Mouse (Mus musculus): Measurements from ENCODE around the gene Dirc2. TPM values are rescaled to one million over a fixed set of nuclear protein-coding genes. Genes with fewer than 3 reads are reported as not detected.
A peak's percentile ranks its signal among the peaks of the same experiment; 100 is the strongest.

Dirc2 gene
- 10 to 100 TPM; 89.2 to 93.1 TPM for total RNA-seq (2021)
- long read RNA-seq, full-length matches to known transcripts, result 107 of 138 reads
- long read RNA-seq, partial matches to known transcripts, result 4 of 138 reads
- long read RNA-seq, other reads (novel, unspliced or antisense), result 27 of 138 reads

DNA sequence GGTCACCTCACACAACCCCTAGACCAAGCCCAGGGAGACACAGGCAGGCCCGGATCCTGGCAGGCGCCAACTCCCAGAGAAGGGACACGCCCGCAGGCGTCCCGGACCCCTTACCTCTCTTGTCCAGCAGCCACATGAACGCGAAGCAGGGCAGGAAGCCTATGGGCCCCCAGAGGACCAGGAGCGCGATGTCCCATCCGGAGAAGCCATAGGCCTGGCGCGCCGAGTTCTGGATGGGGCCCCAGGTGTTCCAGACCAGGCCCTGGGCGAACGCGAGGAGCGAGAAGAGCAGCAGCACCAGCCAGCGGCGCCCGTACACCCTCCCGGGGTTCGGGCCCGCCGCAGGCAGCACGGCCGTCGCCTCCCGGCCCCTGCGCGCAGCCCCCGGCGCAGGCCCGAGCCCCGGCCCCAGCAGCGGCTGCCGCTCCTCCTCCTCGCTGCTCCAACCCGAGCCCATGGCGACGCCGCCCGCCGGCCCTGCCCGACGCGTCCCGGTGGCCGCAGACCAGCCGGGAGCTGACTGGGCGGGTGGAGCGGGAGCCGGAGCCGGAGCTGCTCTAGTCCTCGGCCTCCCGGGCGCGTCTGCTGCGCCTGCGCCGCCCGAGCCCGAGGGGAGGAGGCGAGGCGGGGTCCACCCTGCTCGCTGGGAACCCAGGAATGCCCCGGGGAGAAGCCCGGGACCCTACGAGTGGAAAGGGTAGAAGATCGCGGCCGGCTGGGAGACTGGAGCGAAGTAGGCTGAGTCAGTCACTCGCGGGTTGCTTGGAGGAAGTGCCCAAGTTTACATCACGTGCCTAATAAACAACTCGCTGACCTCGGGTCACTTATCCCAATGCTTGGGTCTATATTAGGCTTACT lies at the start of gene Dirc2:
TSS of gene Dirc2 (minus strand) at position 572 of the 858 bp plus-strand sequence.
- peak; percentile 70 to 84 for DNase-seq (ENCODE audit: low spot score in 2 of 2)

DNA sequence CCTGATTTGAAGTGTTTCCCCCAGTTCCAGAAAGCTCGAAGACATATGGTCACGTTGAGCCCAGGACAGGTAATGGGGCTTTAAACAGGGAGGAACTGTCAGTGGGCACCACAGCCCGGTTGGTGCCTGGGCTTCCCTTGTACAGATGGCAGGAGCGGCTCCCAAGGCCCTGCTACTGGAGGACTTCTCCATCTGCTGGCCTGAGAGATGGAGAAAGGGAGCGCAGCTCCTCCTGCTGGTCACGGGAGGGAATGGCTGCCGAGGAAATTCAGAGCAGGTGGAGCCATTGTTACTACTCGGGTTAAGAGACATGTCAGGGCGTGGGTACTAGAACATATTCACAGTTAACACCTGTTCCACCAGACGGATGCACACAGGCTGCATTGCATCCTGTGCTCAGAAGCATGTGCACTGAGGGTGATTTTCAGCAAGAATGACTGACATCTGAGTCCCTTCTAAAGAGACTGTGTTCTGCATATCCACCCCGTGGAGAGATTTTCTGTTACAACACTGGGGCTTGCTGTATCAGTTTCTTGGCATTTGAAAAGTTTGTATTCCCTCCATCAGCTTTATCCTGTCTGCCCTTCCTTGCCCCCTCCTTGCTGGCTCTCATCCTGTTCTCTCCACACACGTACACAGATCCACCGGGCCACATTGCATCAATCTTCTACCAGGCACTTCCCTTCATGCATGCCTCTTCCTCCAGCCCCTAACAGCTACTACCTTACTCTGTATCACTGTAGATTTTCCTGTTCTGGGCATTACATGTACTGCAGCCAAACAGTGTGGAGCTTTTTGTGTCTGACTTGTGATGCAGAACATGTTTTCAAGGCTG lies 48.3 kb upstream of the Dirc2 start:
- peak; percentile 88 to 92 for DNase-seq (ENCODE audit: low spot score in 2 of 2)

GRCm38 (mm10) chr16:35813119-35813518 lies 44.0 kb upstream of the Dirc2 start:
- no peak for DNase-seq (ENCODE audit: low spot score in 2 of 2)

- DNase-seq (ENCODE audit: low spot score in 2 of 2), result no peak
Observed at GRCm38 (mm10) chr16:35808838-35809237, 39.7 kb upstream of the Dirc2 start.

- DNase-seq (ENCODE audit: low spot score in 2 of 2), result no peak
Observed at GRCm38 (mm10) chr16:35807663-35807992, 38.5 kb upstream of the Dirc2 start.

DNA sequence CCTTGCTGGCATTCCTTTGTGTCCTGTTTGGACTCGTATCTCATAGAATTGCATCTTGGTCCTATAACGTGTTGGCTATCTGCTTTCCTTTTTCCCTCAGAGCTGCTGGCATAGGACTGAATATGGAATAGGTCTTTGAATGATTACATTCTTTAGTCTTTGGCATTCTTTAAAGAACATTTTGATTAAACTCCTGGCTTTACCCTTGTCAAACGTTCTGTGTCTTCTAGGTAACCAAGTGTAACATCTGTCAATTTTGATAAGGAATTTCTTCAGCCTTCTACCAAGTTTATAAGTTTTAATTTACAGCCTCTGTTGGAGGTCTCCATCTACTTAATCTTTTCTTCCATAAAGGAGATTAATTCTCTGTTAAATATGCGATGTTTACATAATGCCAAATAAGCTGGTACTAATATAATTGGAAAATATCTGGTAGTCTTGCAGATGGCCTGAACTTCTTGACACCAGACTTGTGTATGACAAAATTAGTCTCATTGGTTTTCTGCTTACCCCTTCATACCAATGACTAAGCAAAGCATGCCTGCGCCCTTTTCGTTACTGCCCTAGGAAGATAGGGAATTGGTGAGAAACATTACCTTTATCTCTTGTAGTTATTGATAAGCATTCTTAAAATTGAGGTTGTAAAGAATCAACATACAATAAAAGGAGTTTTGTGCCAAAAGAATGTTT lies 38.0 kb upstream of the Dirc2 start:
- no peak for DNase-seq (ENCODE audit: low spot score in 2 of 2)

GRCm38 (mm10) chr16:35803723-35804122 lies 34.6 kb upstream of the Dirc2 start:
- no peak for DNase-seq (ENCODE audit: low spot score in 2 of 2)

DNA sequence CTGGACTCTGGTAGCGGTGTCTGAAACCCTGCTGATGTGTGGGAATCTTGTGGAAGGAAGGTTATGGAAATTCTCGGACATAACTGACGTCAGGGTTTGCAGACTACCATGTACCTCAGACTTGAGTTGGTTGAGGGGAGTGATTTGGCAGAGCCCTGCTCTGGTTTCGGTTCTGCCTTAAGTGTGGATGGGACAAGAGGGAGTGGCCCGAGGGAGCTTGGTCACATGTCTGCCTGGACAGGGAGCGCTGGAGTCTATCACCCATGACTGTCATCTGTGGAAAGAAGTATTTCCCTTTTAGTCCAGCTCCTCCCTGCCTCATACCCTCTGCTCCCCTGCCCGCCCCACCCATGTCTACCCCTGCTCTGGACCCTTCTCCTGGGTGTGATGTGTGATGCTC lies 33.0 kb upstream of the Dirc2 start:
- no peak for DNase-seq (ENCODE audit: low spot score in 2 of 2)

DNA sequence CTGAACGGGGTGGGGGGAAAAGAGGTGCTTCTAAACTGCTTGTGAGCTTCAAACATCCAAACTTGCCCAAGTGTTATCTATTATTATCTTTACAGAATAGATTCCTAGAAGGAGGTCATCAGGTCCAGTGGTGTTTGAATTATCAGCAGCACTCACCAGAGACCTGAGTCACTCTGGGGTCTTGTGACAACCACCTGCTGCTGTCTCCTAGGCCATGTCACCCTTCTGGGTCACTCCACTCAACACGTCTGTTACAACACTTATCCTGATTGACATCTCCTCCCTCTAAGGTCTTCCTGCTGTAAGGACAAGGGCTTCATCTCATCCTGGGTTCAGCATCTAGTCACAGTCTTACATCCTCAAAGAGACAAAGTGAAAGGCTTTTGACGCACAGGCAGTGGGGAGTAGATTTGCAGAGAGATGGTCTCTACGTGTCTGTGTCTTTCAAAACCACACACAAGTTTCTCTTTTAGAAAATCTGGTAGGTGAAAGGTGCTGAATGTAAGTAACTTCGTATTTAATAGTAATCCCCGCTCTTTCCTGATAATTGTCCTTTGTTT lies 22.9 kb upstream of the Dirc2 start:
- no peak for DNase-seq (ENCODE audit: low spot score in 2 of 2)

DNA sequence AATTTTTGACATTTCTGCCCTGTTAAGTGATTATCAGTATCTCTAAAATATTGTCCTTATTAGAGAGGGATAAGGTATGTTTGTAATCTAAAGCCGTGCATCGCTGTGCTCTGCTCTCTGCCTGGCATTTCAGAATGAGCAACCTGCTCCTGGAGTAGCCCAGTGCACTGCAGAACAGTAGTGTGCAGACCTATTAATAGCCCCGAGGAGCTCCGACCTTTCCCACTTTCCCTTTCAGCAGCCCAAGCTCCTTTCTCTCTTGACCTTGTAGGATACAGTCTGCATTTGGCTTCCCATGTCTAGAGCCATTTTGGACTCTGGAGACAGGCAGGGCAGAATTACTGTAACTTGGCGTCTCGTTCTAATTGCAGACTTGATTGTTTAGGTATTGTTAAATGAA lies 19.2 kb upstream of the Dirc2 start:
- no peak for DNase-seq (ENCODE audit: low spot score in 2 of 2)

DNA sequence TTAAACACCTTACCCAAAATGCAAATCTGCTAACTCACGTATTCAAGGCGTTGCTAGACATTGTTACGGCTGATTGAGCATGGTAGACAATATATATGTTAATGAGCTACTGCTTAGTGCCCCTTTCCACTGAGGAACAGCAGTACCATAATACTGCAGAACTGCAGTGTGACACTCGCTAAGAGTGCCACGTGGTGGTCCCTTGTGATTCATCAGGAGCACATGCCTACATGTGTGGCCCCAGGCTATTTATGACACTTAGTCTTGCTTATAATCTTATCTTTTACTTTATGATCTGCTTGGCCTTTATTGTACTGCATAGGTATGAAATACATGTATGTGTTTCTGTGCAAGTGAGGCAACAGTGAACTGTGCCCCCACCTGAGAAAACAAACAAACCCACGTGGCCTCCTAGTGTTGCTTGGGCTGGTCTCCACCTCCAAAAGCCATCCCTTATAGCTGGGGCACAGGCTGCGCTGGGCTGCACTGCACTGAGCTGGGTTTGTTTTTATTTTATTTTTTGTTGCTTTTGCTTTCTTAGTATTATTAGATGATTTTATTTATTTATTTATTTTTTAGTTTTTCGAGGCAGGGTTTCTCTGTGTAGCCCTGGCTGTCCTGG lies 18.5 kb upstream of the Dirc2 start:
- no peak for DNase-seq (ENCODE audit: low spot score in 2 of 2)

DNA sequence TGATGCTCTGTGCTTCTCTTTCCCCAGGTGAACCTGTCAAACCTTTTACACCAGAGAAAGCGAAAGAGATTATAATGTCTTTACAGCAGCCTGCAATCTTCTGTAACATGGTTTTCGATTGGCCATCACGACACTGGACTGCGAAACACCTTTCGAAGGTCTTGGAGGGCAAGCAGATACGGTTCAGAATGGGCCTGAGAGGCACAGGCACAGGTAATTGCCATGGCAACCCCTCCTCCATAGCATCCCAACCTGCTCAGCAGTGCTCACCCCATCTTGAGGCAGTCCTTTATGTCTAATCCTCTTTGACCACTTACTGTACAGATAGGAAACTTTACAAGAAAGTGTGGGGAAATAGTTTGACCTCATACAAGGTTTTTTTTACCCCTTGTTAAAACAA lies 18.0 kb upstream of the Dirc2 start:
- DNase-seq (ENCODE audit: low spot score in 2 of 2), result no peak

- DNase-seq (ENCODE audit: low spot score in 2 of 2), result no peak
Observed at GRCm38 (mm10) chr16:35784134-35784725, 15.1 kb upstream of the Dirc2 start.

- DNase-seq (ENCODE audit: low spot score in 2 of 2), result no peak
Observed at GRCm38 (mm10) chr16:35783207-35783573, 14.0 kb upstream of the Dirc2 start.

GRCm38 (mm10) chr16:35782451-35783206 lies 13.5 kb upstream of the Dirc2 start:
- no peak for DNase-seq (ENCODE audit: low spot score in 2 of 2)

DNA sequence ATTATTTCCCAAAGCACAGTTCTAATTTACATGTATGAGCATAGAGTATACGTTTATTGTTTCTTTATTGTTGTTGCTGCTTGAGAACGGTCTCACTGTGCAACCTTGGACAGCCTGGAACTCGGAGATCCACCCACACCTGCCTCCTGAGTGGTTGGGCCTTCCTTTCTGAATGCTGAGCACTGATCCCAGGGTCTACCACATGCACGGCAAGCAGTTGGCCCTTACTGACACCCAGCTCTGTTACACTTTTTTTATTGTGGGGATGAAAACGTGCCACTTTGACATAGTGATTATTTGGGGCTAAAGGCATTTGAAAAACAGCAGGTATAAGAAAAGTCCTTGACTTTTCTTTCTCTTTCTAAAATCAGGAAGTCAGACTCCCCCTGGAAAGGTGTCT lies 12.5 kb upstream of the Dirc2 start:
- DNase-seq (ENCODE audit: low spot score in 2 of 2), result no peak

- no peak for DNase-seq (ENCODE audit: low spot score in 2 of 2)
Observed at GRCm38 (mm10) chr16:35781096-35781495, 11.9 kb upstream of the Dirc2 start.

DNA sequence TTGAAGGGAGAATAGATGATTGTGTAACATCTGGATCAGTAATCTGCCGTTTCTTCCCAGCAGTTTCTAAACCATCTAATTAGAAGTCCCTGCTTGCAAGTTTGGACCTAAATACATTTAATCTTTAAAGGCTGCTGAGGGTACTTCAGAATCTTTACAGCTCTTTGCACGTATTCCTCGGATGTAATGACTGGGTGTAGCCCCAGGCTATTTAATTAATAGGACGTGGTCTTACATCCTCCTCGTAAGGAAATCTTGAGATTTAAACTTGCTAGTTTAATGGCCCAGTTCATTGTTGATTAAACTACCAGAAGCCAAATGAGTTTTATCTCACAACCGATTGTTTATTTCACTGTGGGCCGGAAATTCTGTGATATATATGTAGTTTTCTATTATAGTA lies 10.5 kb upstream of the Dirc2 start:
- no peak for DNase-seq (ENCODE audit: low spot score in 2 of 2)

DNA sequence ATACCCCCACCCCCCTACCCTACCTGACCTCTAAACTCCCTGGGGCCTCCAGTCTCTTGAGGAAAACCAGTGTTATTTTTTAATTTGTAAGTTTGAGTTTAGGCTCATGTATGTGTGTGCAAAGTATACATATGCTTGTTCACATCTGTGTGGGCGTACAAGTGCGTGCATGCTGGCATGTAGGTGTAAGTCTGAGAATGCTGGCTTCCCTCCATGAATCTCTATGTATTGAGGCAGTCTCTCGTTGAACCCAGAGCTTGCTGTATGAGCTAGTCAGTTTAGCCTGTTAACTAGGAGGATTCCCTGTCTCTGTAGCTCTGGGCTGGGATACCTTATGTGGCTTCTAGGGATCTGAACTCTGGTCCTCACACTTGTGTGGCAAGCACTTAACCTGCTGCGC lies 8.6 kb upstream of the Dirc2 start:
- no peak for DNase-seq (ENCODE audit: low spot score in 2 of 2)

GRCm38 (mm10) chr16:35776737-35777136 lies 7.6 kb upstream of the Dirc2 start:
- no peak for DNase-seq (ENCODE audit: low spot score in 2 of 2)
